Mouse (Mus musculus) forebrain, embryonic 15.5 days (tissue): Measurements from ENCODE around the gene Vars. TPM values are rescaled to one million over a fixed set of nuclear protein-coding genes. Genes with fewer than 3 reads are reported as not detected.
"Not testable (repeated sequence)": the region's sequence is repeated elsewhere in the genome, so short reads cannot be mapped to it uniquely, and the experiment has no call there.

Source experiments
- ATAC-seq: fragments of 200-750 bp; cut with Nextera tagmentation; replicated peaks from 2 replicates; pipeline ENCODE4 v1.8.0; 2017; ENCODE audit warnings: mild to moderate bottlenecking, moderate TSS enrichment, moderate library complexity
- H3K27ac ChIP-seq: fragments of 300-500 bp; sonication (generic); replicated peaks from 2 replicates; pipeline ENCODE4 v1.5.1; 2015; ENCODE audit warnings: mild to moderate bottlenecking, inconsistent platforms
- H3K27me3 ChIP-seq: fragments of 300-500 bp; sonication (generic); 2 replicates; pipeline ENCODE4 v1.6.1; 2015; ENCODE audit warnings: inconsistent platforms
- H3K36me3 ChIP-seq: fragments of 300-500 bp; sonication (generic); 2 replicates; pipeline ENCODE4 v1.6.1; 2015; ENCODE audit warnings: mild to moderate bottlenecking, inconsistent platforms
- H3K4me1 ChIP-seq: fragments of 300-500 bp; sonication (generic); 2 replicates; pipeline ENCODE4 v1.6.1; 2015; ENCODE audit warnings: inconsistent platforms
- H3K4me2 ChIP-seq: fragments of 300-500 bp; sonication (generic); replicated peaks from 2 replicates; pipeline ENCODE4 v1.6.1; 2015; ENCODE audit warnings: mild to moderate bottlenecking, inconsistent platforms
- H3K4me3 ChIP-seq: fragments of 300-500 bp; sonication (generic); 2 replicates; pipeline ENCODE4 v1.5.1; 2015; ENCODE audit warnings: mild to moderate bottlenecking, inconsistent platforms
- H3K9ac ChIP-seq: fragments of 300-500 bp; sonication (generic); replicated peaks from 2 replicates; pipeline ENCODE4 v1.6.1; 2015; ENCODE audit warnings: mild to moderate bottlenecking, inconsistent platforms
- H3K9me3 ChIP-seq: fragments of 300-500 bp; sonication (generic); 2 replicates; pipeline ENCODE4 v1.6.1; 2016; ENCODE audit warnings: inconsistent platforms
- WGBS: fragments of 180-500 bp; shearing (Covaris S2); methylation state at CpG from one replicate; pipeline ENCODE4 v1.1.7; 2015; ENCODE audit warnings: mixed read lengths; 5-methylcytosine and 5-hydroxymethylcytosine counted together
- polyA plus RNA-seq: library from polyadenylated mRNA; unstranded; fragments of >200 nt; fragmentation: Nextera tagmentation; extraction: Ambion mirVana; gene quantifications from 2 replicates; pipeline ENCODE4 v1.2.1, GENCODE M21; 2015

The Vars gene
- polyA plus RNA-seq, 1 experiment from 2014 or later: 82.9 TPM

- H3K4me1 ChIP-seq: peaks cover 14% of the 10 kb centered on the region
- 90% methylated on average over 3 of the region's 3 CpGs for WGBS
- no peaks in the 10 kb centered on the region for H3K27me3 ChIP-seq
- no peak overlapping the region for H3K4me2 ChIP-seq
- H3K27ac ChIP-seq: no peak overlapping the region
- H3K9ac ChIP-seq: no peak overlapping the region
- no peak for ATAC-seq
- no peak overlapping the region for H3K4me3 ChIP-seq
- H3K36me3 ChIP-seq: no peaks in the 10 kb centered on the region
- H3K9me3 ChIP-seq: no peaks in the 10 kb centered on the region
Observed at GRCm38 (mm10) chr17:34975581-34976492, 24.9 kb upstream of the Vars start.

GRCm38 (mm10) chr17:34977000-34977399 is 23.8 kb upstream of the Vars start:
- ATAC-seq: no peak
- 94% methylated on average over 20 of the region's 20 CpGs for WGBS

GRCm38 (mm10) chr17:34978239-34978638 is 22.5 kb upstream of the Vars start:
- Histone ChIP-seq H3K4me3 (no peak overlapping the region), H3K36me3 (no peaks in the 10 kb centered on the region), H3K4me1 (peaks cover 24% of the 10 kb centered on the region), H3K9ac (no peak overlapping the region), H3K27me3 (no peaks in the 10 kb centered on the region), H3K4me2 (no peak overlapping the region), H3K9me3 (no peaks in the 10 kb centered on the region), H3K27ac (no peak overlapping the region)
- 90% methylated on average over 27 of the region's 27 CpGs for WGBS
- ATAC-seq: no peak

More at GRCm38 (mm10) chr17:34977000-34977399, 23.8 kb upstream of the Vars start:
- no peaks in the 10 kb centered on the region for H3K27me3 ChIP-seq
- H3K27ac ChIP-seq: no peak overlapping the region
- H3K4me2 ChIP-seq: no peak overlapping the region
- H3K9ac ChIP-seq: no peak overlapping the region
- no peaks in the 10 kb centered on the region for H3K36me3 ChIP-seq
- no peaks in the 10 kb centered on the region for H3K9me3 ChIP-seq
- peaks cover 20% of the 10 kb centered on the region for H3K4me1 ChIP-seq
- no peak overlapping the region for H3K4me3 ChIP-seq

- no peaks in the 10 kb centered on the region for H3K9me3 ChIP-seq
- no peaks in the 10 kb centered on the region for H3K27me3 ChIP-seq
- no peak overlapping the region for H3K27ac ChIP-seq
- WGBS: 92% methylated on average over 4 of the region's 4 CpGs
- peaks cover 24% of the 10 kb centered on the region for H3K4me1 ChIP-seq
- no peak overlapping the region for H3K9ac ChIP-seq
- no peak overlapping the region for H3K4me3 ChIP-seq
- no peaks in the 10 kb centered on the region for H3K36me3 ChIP-seq
- no peak overlapping the region for H3K4me2 ChIP-seq
- no peak for ATAC-seq
Observed at GRCm38 (mm10) chr17:34979631-34980030, 21.2 kb upstream of the Vars start.

- no peak for ATAC-seq
- H3K27me3 ChIP-seq: no peaks in the 10 kb centered on the region
- peaks cover 24% of the 10 kb centered on the region for H3K4me1 ChIP-seq
- peak overlapping the region; percentile 99; the same call in 1 of the 2 replicates for H3K27ac ChIP-seq
- peak overlapping the region; percentile 96 for H3K9ac ChIP-seq
- peaks cover 8% of the 10 kb centered on the region for H3K36me3 ChIP-seq
- WGBS: 15% methylated on average over 2 of the region's 2 CpGs
- H3K4me3 ChIP-seq: peak overlapping the region; percentile 94
- H3K4me2 ChIP-seq: peak overlapping the region; percentile 79
- no peaks in the 10 kb centered on the region for H3K9me3 ChIP-seq
Observed at GRCm38 (mm10) chr17:34980655-34981054, 20.1 kb upstream of the Vars start.

GRCm38 (mm10) chr17:34981690-34982180 is 19.1 kb upstream of the Vars start, which contains the start of gene Lsm2:
Lsm2 (plus strand) TSS chr17:34981862.
- H3K9ac ChIP-seq: peak within 1 kb of the TSS; percentile 96
- peak; percentile 97 for ATAC-seq
- peak within 1 kb of the TSS; percentile 79 for H3K4me2 ChIP-seq
- H3K9me3 ChIP-seq: no peaks in the 10 kb centered on the region
- H3K36me3 ChIP-seq: peaks cover 18% of the 10 kb centered on the region
- H3K27me3 ChIP-seq: no peaks in the 10 kb centered on the region
- H3K4me3 ChIP-seq: peak within 1 kb of the TSS; percentile 94
- WGBS: 1% methylated on average over 58 of the region's 58 CpGs
- peaks cover 24% of the 10 kb centered on the region for H3K4me1 ChIP-seq
- H3K27ac ChIP-seq: peak within 1 kb of the TSS; percentile 99

GRCm38 (mm10) chr17:34982328-34982727 is 18.5 kb upstream of the Vars start:
- WGBS: 0% methylated on average over 15 of the region's 15 CpGs
- H3K4me2 ChIP-seq: peak overlapping the region; percentile 79
- H3K27me3 ChIP-seq: no peaks in the 10 kb centered on the region
- ATAC-seq: no peak
- peak overlapping the region; percentile 94 for H3K4me3 ChIP-seq
- H3K9ac ChIP-seq: peak overlapping the region; percentile 96
- no peaks in the 10 kb centered on the region for H3K9me3 ChIP-seq
- peak overlapping the region; percentile 99 for H3K27ac ChIP-seq
- H3K4me1 ChIP-seq: peaks cover 24% of the 10 kb centered on the region
- H3K36me3 ChIP-seq: peaks cover 19% of the 10 kb centered on the region

- no peaks in the 10 kb centered on the region for H3K9me3 ChIP-seq
- 80% methylated on average over 2 of the region's 2 CpGs for WGBS
- no peaks in the 10 kb centered on the region for H3K27me3 ChIP-seq
- H3K4me3 ChIP-seq: no peak overlapping the region
- H3K9ac ChIP-seq: no peak overlapping the region
- ATAC-seq: no peak
- peaks cover 23% of the 10 kb centered on the region for H3K36me3 ChIP-seq
- peaks cover 24% of the 10 kb centered on the region for H3K4me1 ChIP-seq
- H3K27ac ChIP-seq: no peak overlapping the region
- H3K4me2 ChIP-seq: no peak overlapping the region
Observed at GRCm38 (mm10) chr17:34984218-34984617, 16.6 kb upstream of the Vars start.

GRCm38 (mm10) chr17:34994751-34995150 is 6.0 kb upstream of the Vars start:
- Histone ChIP-seq H3K9me3 (no peaks in the 10 kb centered on the region), H3K27ac (no peak overlapping the region), H3K27me3 (no peaks in the 10 kb centered on the region), H3K4me2 (no peak overlapping the region), H3K9ac (no peak overlapping the region), H3K4me3 (no peak overlapping the region), H3K4me1 (peaks cover 12% of the 10 kb centered on the region), H3K36me3 (peaks cover 6% of the 10 kb centered on the region; the same call in 1 of the 2 replicates)
- no peak for ATAC-seq

GRCm38 (mm10) chr17:34995192-34995591 is 5.6 kb upstream of the Vars start:
- H3K4me2 ChIP-seq, H3K4me3 ChIP-seq, H3K27ac ChIP-seq, H3K9me3 ChIP-seq, ATAC-seq, H3K9ac ChIP-seq, H3K27me3 ChIP-seq, H3K36me3 ChIP-seq: not testable (repeated sequence)
- H3K4me1 ChIP-seq: peaks cover 16% of the 10 kb centered on the region
- 92% methylated on average over 4 of the region's 4 CpGs for WGBS

GRCm38 (mm10) chr17:34995927-34996326 is 4.9 kb upstream of the Vars start:
- not testable (repeated sequence) for H3K4me2 ChIP-seq, H3K27ac ChIP-seq, H3K9ac ChIP-seq, H3K36me3 ChIP-seq, H3K9me3 ChIP-seq, ATAC-seq, H3K4me3 ChIP-seq, H3K27me3 ChIP-seq
- 98% methylated on average over 4 of the region's 4 CpGs for WGBS
- peaks cover 17% of the 10 kb centered on the region for H3K4me1 ChIP-seq

- Histone ChIP-seq H3K27me3 (no peaks in the 10 kb centered on the region), H3K9ac (no peak overlapping the region), H3K4me1 (peaks cover 18% of the 10 kb centered on the region), H3K27ac (no peak overlapping the region), H3K4me2 (no peak overlapping the region), H3K4me3 (no peak overlapping the region), H3K9me3 (no peaks in the 10 kb centered on the region), H3K36me3 (no peaks in the 10 kb centered on the region; the same call in 1 of the 2 replicates)
- 93% methylated on average over 13 of the region's 14 CpGs for WGBS
- ATAC-seq: no peak
Observed at GRCm38 (mm10) chr17:34996411-34997141, 4.2 kb upstream of the Vars start.
